Mouse (Mus musculus) cerebellum, adult 18-20 months (tissue): ENCODE measurements around the gene Gm11238.
"Not testable (repeated sequence)": the region's sequence is repeated elsewhere in the genome, so short reads cannot be mapped to it uniquely, and the experiment has no call there.

Experiments used
- DNase-seq, 2 experiments: peaks; one replicate each; pipeline ENCODE4 v3.0.0; 2021

The Gm11238 gene

GRCm38 (mm10) chr4:73607581-73607980, at the start of gene Gm11238:
TSS of gene Gm11238 (plus strand) at chr4:73607881.
- DNase-seq, result not testable (repeated sequence)

DNA sequence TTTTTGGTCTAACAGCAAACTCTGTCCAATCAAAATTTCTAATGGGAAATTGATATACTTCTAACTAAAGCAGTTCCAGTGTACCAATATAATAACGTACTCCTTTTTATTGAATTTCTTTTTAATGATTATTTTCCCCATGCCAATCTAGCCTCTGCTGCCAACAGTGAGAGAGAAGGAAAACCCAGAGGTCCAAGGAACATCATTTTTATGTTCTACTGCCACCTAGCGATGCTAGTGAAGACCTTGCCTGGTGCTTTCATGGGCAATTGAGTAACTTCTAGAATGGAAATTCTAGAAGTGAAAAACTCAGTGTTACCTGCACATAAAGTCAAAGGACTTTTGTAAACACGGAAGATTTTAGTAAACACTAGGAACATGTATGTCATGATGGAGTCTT, 8.4 kb upstream of the Gm11238 start:
- no peak for DNase-seq

- DNase-seq, result not testable (repeated sequence)
Measured at GRCm38 (mm10) chr4:73622684-73623083, 15.0 kb downstream of the Gm11238 start, which contains the start of gene Gm11237. TSS of gene Gm11237 (plus strand) at chr4:73622984.

DNA sequence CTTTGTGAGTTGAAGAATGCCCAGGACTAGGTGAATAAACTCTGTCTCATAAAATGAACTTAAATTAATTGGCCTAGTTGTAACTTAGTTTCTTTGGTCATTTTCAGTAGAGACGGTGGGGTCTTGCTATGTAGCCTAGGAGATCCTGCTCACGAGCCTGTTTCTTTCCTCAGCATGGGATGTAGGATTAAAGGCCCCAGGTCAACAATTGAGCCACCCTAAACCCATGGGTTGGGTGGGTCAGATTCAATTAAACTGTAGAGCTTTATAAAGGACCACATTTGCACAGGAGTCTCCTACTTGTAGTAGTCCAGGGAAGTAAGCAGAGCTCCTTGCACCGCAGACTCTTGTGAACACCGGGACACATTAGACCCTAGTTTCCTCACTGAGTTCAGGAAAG, 30.1 kb downstream of the Gm11238 start, which contains the start of gene Gm11236:
TSS of gene Gm11236 (plus strand) at position 301 of the 400 bp plus-strand sequence.
- DNase-seq, result not testable (repeated sequence)

DNA sequence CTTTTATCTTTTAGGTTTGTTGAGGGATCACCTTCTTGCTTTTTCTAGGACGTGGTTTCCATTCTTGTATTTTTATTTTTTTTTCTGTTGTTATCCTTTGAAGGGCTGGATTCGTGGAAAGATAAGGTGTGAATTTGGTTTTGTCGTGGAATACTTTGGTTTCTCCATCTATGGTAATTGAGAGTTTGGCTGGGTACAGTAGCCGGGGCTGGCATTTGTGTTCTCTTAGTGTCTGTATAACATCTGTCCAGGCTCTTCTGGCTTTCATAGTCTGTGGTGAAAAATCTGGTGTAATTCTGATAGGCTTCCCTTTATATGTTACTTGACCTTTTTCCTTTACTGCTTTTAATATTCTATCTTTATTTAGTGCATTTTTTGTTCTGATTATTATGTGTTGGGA, 54.2 kb downstream of the Gm11238 start:
- not testable (repeated sequence) for DNase-seq

GRCm38 (mm10) chr4:73668054-73668453, 60.4 kb downstream of the Gm11238 start, which contains the start of gene Gm11239:
TSS of gene Gm11239 (plus strand) at chr4:73668354.
- not testable (repeated sequence) for DNase-seq

DNA sequence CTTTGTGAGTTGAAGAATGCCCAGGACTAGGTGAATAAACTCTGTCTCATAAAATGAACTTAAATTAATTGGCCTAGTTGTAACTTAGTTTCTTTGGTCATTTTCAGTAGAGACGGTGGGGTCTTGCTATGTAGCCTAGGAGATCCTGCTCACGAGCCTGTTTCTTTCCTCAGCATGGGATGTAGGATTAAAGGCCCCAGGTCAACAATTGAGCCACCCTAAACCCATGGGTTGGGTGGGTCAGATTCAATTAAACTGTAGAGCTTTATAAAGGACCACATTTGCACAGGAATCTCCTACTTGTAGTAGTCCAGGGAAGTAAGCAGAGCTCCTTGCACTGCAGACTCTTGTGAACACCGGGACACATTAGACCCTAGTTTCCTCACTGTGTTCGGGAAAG, 75.5 kb downstream of the Gm11238 start, which contains the start of gene Gm428:
TSS of gene Gm428 (plus strand) at position 301 of the 400 bp plus-strand sequence.
- not testable (repeated sequence) for DNase-seq
